Mouse (Mus musculus) B cell, adult 2 months (primary cell): ENCODE measurements around the gene Plekha6.

ENCODE experiments used
- DNase-seq, 2 experiments: peaks; one replicate each; pipeline ENCODE4 v3.0.0; 2022

Plekha6 gene

GRCm38 (mm10) chr1:133215753-133216152 is 51.7 kb downstream of the Plekha6 start:
- DNase-seq: no peak

- DNase-seq: no peak
Measured at GRCm38 (mm10) chr1:133217031-133217430, 53.0 kb downstream of the Plekha6 start.

- no peak for DNase-seq
Measured at GRCm38 (mm10) chr1:133219106-133219505, 55.1 kb downstream of the Plekha6 start.

- no peak for DNase-seq
Measured at GRCm38 (mm10) chr1:133221459-133221858, 57.4 kb downstream of the Plekha6 start.

GRCm38 (mm10) chr1:133222445-133222995 is 58.5 kb downstream of the Plekha6 start:
- DNase-seq: no peak

- DNase-seq: no peak
Measured at GRCm38 (mm10) chr1:133224674-133225073, 60.7 kb downstream of the Plekha6 start.

- DNase-seq: no peak
Measured at GRCm38 (mm10) chr1:133225137-133225536, 61.1 kb downstream of the Plekha6 start.

GRCm38 (mm10) chr1:133225561-133225960 is 61.6 kb downstream of the Plekha6 start:
- DNase-seq: no peak

GRCm38 (mm10) chr1:133225963-133226660 is 62.1 kb downstream of the Plekha6 start:
- DNase-seq: no peak

- DNase-seq: no peak
Measured at GRCm38 (mm10) chr1:133226928-133227327, 62.9 kb downstream of the Plekha6 start.

- no peak for DNase-seq
Measured at GRCm38 (mm10) chr1:133227378-133227777, 63.4 kb downstream of the Plekha6 start.

- DNase-seq: no peak
Measured at GRCm38 (mm10) chr1:133228809-133229487, 64.9 kb downstream of the Plekha6 start.

- no peak for DNase-seq
Measured at GRCm38 (mm10) chr1:133231523-133232193, 67.6 kb downstream of the Plekha6 start.

- no peak for DNase-seq
Measured at GRCm38 (mm10) chr1:133235909-133236308, 71.9 kb downstream of the Plekha6 start.

GRCm38 (mm10) chr1:133236693-133237440 is 72.9 kb downstream of the Plekha6 start:
- no peak for DNase-seq

GRCm38 (mm10) chr1:133237670-133238069 is 73.7 kb downstream of the Plekha6 start:
- peak; percentile 46 to 50 for DNase-seq

- DNase-seq: no peak
Measured at GRCm38 (mm10) chr1:133239121-133239812, 75.3 kb downstream of the Plekha6 start.

- DNase-seq: peak; percentile 18 to 20
Measured at GRCm38 (mm10) chr1:133239813-133240160, 75.8 kb downstream of the Plekha6 start.

- DNase-seq: no peak
Measured at GRCm38 (mm10) chr1:133240881-133241280, 76.9 kb downstream of the Plekha6 start.

GRCm38 (mm10) chr1:133244668-133245067 is 80.7 kb downstream of the Plekha6 start:
- no peak for DNase-seq

- DNase-seq: no peak
Measured at GRCm38 (mm10) chr1:133245690-133246619, 81.9 kb downstream of the Plekha6 start.
